Mouse (Mus musculus) thymus, adult 2 months (tissue): Measurements from ENCODE around the gene Gm20388. TPM values are rescaled to one million over a fixed set of nuclear protein-coding genes. Genes with fewer than 3 reads are reported as not detected.

Experiments
- DNase-seq: peaks from one replicate; pipeline ENCODE4 v3.0.0; 2021
- H3K27ac ChIP-seq: fragments of 200-500 bp; 2 replicates; pipeline ENCODE4 v1.5.1; 2012; ENCODE audit warnings: low read length, control low read depth; ENCODE audit not compliant: control insufficient read depth, insufficient read depth
- H3K27me3 ChIP-seq: fragments of 200-500 bp; 2 replicates; pipeline ENCODE4 v1.6.1; 2012; ENCODE audit warnings: mild to moderate bottlenecking, low read length, moderate library complexity, mixed read lengths; ENCODE audit not compliant: control insufficient read depth, insufficient read depth
- H3K36me3 ChIP-seq: fragments of 200-500 bp; 2 replicates; pipeline ENCODE4 v1.6.1; 2012; ENCODE audit warnings: mild to moderate bottlenecking, low read length, moderate library complexity; ENCODE audit not compliant: control insufficient read depth, insufficient read depth
- H3K4me1 ChIP-seq: fragments of 200-500 bp; replicated peaks from 2 replicates; pipeline ENCODE4 v1.6.1; 2012; ENCODE audit warnings: low read length; ENCODE audit not compliant: control insufficient read depth, insufficient read depth
- H3K4me3 ChIP-seq: fragments of 200-500 bp; 2 replicates; pipeline ENCODE4 v1.5.1; 2012; ENCODE audit warnings: mild to moderate bottlenecking, low read length, control low read depth, moderate library complexity; ENCODE audit not compliant: control insufficient read depth, insufficient read depth
- CTCF ChIP-seq: fragments of 200-500 bp; IDR thresholded peaks from 2 replicates; pipeline ENCODE4 v1.5.1; 2012; ENCODE audit warnings: mild to moderate bottlenecking, control low read depth, low read length, moderate library complexity, borderline replicate concordance; ENCODE audit not compliant: control insufficient read depth, poor library complexity, insufficient read depth; ENCODE audit errors: extremely low read depth
- POLR2A ChIP-seq: fragments of 200-500 bp; IDR thresholded peaks from 2 replicates; pipeline ENCODE4 v1.6.1; 2012; ENCODE audit warnings: mild to moderate bottlenecking, low read length, control low read depth, moderate library complexity; ENCODE audit not compliant: control insufficient read depth, poor library complexity, insufficient read depth; ENCODE audit errors: extremely low read depth
- WGBS: fragments of 180-500 bp; shearing (Covaris S2); methylation state at CpG from one replicate; pipeline ENCODE4 v1.1.7; 2018; 5-methylcytosine and 5-hydroxymethylcytosine counted together
- polyA plus RNA-seq: library from polyadenylated mRNA; depleted of rRNA; stranded (reverse); fragments of >200 nt; gene quantifications from 2 replicates; pipeline ENCODE4 v1.2.3, GENCODE M21; 2012

The Gm20388 gene
- polyA plus RNA-seq, 1 experiment, result 103 TPM

GRCm38 (mm10) chr8:122988955-122989354 is 3078.3 kb downstream of the Gm20388 start:
- no peak for DNase-seq

GRCm38 (mm10) chr8:122989976-122990375 is 3079.3 kb downstream of the Gm20388 start:
- Histone ChIP-seq H3K27me3 (no peaks in the 10 kb centered on the region), H3K27ac (peak overlapping the region; percentile 81), H3K36me3 (no peaks in the 10 kb centered on the region), H3K4me3 (no peak overlapping the region), H3K4me1 (peaks cover 60% of the 10 kb centered on the region)
- no peak for TF ChIP-seq POLR2A
- TF ChIP-seq CTCF, result no peak
- WGBS, result 59% methylated on average over 2 of the region's 2 CpGs
- DNase-seq, result no peak

More at GRCm38 (mm10) chr8:122988955-122989354, 3078.3 kb downstream of the Gm20388 start:
- no peaks in the 10 kb centered on the region for H3K36me3 ChIP-seq
- H3K4me1 ChIP-seq, result peaks cover 61% of the 10 kb centered on the region
- peak overlapping the region; percentile 77 for H3K27ac ChIP-seq
- TF ChIP-seq POLR2A, result no peak
- TF ChIP-seq CTCF, result no peak
- no peak overlapping the region for H3K4me3 ChIP-seq
- WGBS, result 15% methylated on average over 3 of the region's 3 CpGs
- H3K27me3 ChIP-seq, result no peaks in the 10 kb centered on the region

- Histone ChIP-seq H3K36me3 (no peaks in the 10 kb centered on the region), H3K27ac (no peak overlapping the region), H3K4me3 (no peak overlapping the region), H3K27me3 (no peaks in the 10 kb centered on the region), H3K4me1 (peaks cover 52% of the 10 kb centered on the region)
- DNase-seq, result no peak
- TF ChIP-seq POLR2A (no peak), CTCF (no peak)
- 86% methylated on average over 5 of the region's 5 CpGs for WGBS
These were observed 3080.7 kb downstream of the Gm20388 start for GRCm38 (mm10) chr8:122991368-122991767.

GRCm38 (mm10) chr8:122992296-122992695 is 3081.7 kb downstream of the Gm20388 start:
- peak overlapping the region; percentile 73; the same call in 1 of the 2 replicates for H3K27ac ChIP-seq
- H3K4me1 ChIP-seq, result peaks cover 45% of the 10 kb centered on the region
- TF ChIP-seq CTCF (no peak), POLR2A (no peak)
- H3K4me3 ChIP-seq, result no peak overlapping the region
- WGBS, result 89% methylated on average over 2 of the region's 2 CpGs
- H3K36me3 ChIP-seq, result no peaks in the 10 kb centered on the region
- no peak for DNase-seq
- H3K27me3 ChIP-seq, result no peaks in the 10 kb centered on the region

GRCm38 (mm10) chr8:122993031-122993430 is 3082.4 kb downstream of the Gm20388 start:
- peaks cover 43% of the 10 kb centered on the region for H3K4me1 ChIP-seq
- DNase-seq, result peak; percentile 45
- peak overlapping the region; percentile 94 for H3K27ac ChIP-seq
- no peaks in the 10 kb centered on the region for H3K36me3 ChIP-seq
- no peaks in the 10 kb centered on the region for H3K27me3 ChIP-seq
- TF ChIP-seq CTCF (no peak), POLR2A (no peak)
- 22% methylated on average over 3 of the region's 3 CpGs for WGBS
- H3K4me3 ChIP-seq, result no peak overlapping the region

- DNase-seq, result no peak
- no peak for TF ChIP-seq CTCF
- no peak for TF ChIP-seq POLR2A
- no peak overlapping the region for H3K4me3 ChIP-seq
- H3K4me1 ChIP-seq, result peaks cover 42% of the 10 kb centered on the region
- 33% methylated on average over 5 of the region's 5 CpGs for WGBS
- no peaks in the 10 kb centered on the region for H3K36me3 ChIP-seq
- H3K27ac ChIP-seq, result peak overlapping the region; percentile 30
- H3K27me3 ChIP-seq, result no peaks in the 10 kb centered on the region
These were observed 3083.1 kb downstream of the Gm20388 start for GRCm38 (mm10) chr8:122993740-122994139.

- TF ChIP-seq POLR2A (no peak), CTCF (no peak)
- DNase-seq, result no peak
- H3K27ac ChIP-seq, result no peak overlapping the region
- no peaks in the 10 kb centered on the region for H3K27me3 ChIP-seq
- peaks cover 30% of the 10 kb centered on the region for H3K4me1 ChIP-seq
- 83% methylated on average over 4 of the region's 4 CpGs for whole genome bisulfite sequencing
- H3K36me3 ChIP-seq, result no peaks in the 10 kb centered on the region
- no peak overlapping the region for H3K4me3 ChIP-seq
These were observed 3087.3 kb downstream of the Gm20388 start for GRCm38 (mm10) chr8:122997963-122998362.
